In genomic region chr7:16804409-16805028, GRCm38 (mm10) we compare ENCODE assay signal across 7 mouse cellular contexts. TPM values are rescaled to one million over a fixed set of nuclear protein-coding genes. Genes with fewer than 3 reads are reported as not detected.
DNase-seq lines count a peak whose midpoint lies in the region; ATAC-seq and TF ChIP-seq lines count a peak whose summit lies in the region.

No protein-coding gene starts in this region.

- H3K9ac ChIP-seq in lung, embryonic 16.5 days (ENCODE audit: low read length), result no peak overlapping the region
- H3K9ac ChIP-seq in hindbrain, postnatal 0 days (replicated peaks; ENCODE audit: low read length), result no peak overlapping the region
- H3K9ac ChIP-seq in neural tube, embryonic 14.5 days (replicated peaks; ENCODE audit: low read depth, low read length), result no peak overlapping the region

- H3K36me3 ChIP-seq in lung, embryonic 16.5 days (ENCODE audit: control insufficient read depth, insufficient read depth, low read length), result peaks cover 10% of the 10 kb centered on the region
- H3K36me3 ChIP-seq in hindbrain, postnatal 0 days (ENCODE audit: insufficient read depth, low read length), result 0 out of 2 replicates have a peak, but pooled peaks cover 2% of the 10 kb centered on the region
- H3K36me3 ChIP-seq in neural tube, embryonic 14.5 days (ENCODE audit: control insufficient read depth, insufficient read depth, low read length), result no peaks in the 10 kb centered on the region

- WGBS in lung, embryonic 16.5 days, result 32% methylated on average over 8 of the region's 8 CpGs
- WGBS in hindbrain, postnatal 0 days, result 31% methylated on average over 8 of the region's 8 CpGs
- 37% methylated on average over 8 of the region's 8 CpGs for WGBS in neural tube, embryonic 14.5 days

- peak; percentile 69 for TF ChIP-seq CTCF in bone marrow macrophage, adult 2 months (IDR thresholded peaks at IDR 0.05; ENCODE audit: low read depth, low read length)
- peak; percentile 79 for TF ChIP-seq CTCF in hindbrain, postnatal 0 days (IDR thresholded peaks at IDR 0.05; ENCODE audit: low read depth)

- TF ChIP-seq POLR2A in bone marrow macrophage, adult 2 months (IDR thresholded peaks at IDR 0.05; ENCODE audit: borderline replicate concordance, low read depth, low read length), result no peak

- no peak for DNase-seq in lung, postnatal 25 days (ENCODE audit: low spot score)
- DNase-seq in hindbrain, postnatal 0 days (ENCODE audit: low spot score), result peak; percentile 55
- DNase-seq in adrenal gland, adult 2 months, result no peak
- DNase-seq in spleen, postnatal 14 days (ENCODE audit: low spot score in 2 of 2), result no peak

- 0 out of 2 replicates have a peak, but pooled peaks cover 2% of the 10 kb centered on the region for H3K4me1 ChIP-seq in lung, embryonic 16.5 days (replicated peaks; ENCODE audit: control insufficient read depth, insufficient read depth, low read length)
- H3K4me1 ChIP-seq in bone marrow macrophage, adult 2 months (ENCODE audit: control insufficient read depth, insufficient read depth, low read length), result no peaks in the 10 kb centered on the region
- no peaks in the 10 kb centered on the region for H3K4me1 ChIP-seq in hindbrain, postnatal 0 days (ENCODE audit: insufficient read depth, low read length)
- no peaks in the 10 kb centered on the region for H3K4me1 ChIP-seq in neural tube, embryonic 14.5 days (ENCODE audit: control insufficient read depth, insufficient read depth, low read length)

- no peaks in the 10 kb centered on the region for H3K27me3 ChIP-seq in lung, embryonic 16.5 days (ENCODE audit: control insufficient read depth, insufficient read depth, low read depth, low read length)
- H3K27me3 ChIP-seq in hindbrain, postnatal 0 days (ENCODE audit: insufficient read depth, low read length), result no peaks in the 10 kb centered on the region
- no peaks in the 10 kb centered on the region for H3K27me3 ChIP-seq in neural tube, embryonic 14.5 days (ENCODE audit: control insufficient read depth, insufficient read depth, low read length)

- H3K27ac ChIP-seq in lung, embryonic 16.5 days (ENCODE audit: low read length), result no peak overlapping the region
- no peak overlapping the region for H3K27ac ChIP-seq in bone marrow macrophage, adult 2 months (ENCODE audit: insufficient read depth, low read depth, low read length)
- no peak overlapping the region for H3K27ac ChIP-seq in hindbrain, postnatal 0 days
- H3K27ac ChIP-seq in neural tube, embryonic 14.5 days (ENCODE audit: low read depth, low read length), result no peak overlapping the region

- no peaks in the 10 kb centered on the region for H3K9me3 ChIP-seq in lung, embryonic 16.5 days (ENCODE audit: control insufficient read depth, low read length)
- no peaks in the 10 kb centered on the region for H3K9me3 ChIP-seq in hindbrain, postnatal 0 days (ENCODE audit: low read length)
- H3K9me3 ChIP-seq in neural tube, embryonic 14.5 days (ENCODE audit: control insufficient read depth, low read length), result no peaks in the 10 kb centered on the region

- H3K4me2 ChIP-seq in lung, embryonic 16.5 days (ENCODE audit: low read depth, low read length), result no peak overlapping the region
- no peak overlapping the region for H3K4me2 ChIP-seq in hindbrain, postnatal 0 days (ENCODE audit: low read depth, low read length)
- no peak overlapping the region for H3K4me2 ChIP-seq in neural tube, embryonic 14.5 days (ENCODE audit: low read depth, low read length)

- no peak overlapping the region for H3K4me3 ChIP-seq in lung, embryonic 16.5 days (ENCODE audit: low read length)
- H3K4me3 ChIP-seq in bone marrow macrophage, adult 2 months (ENCODE audit: insufficient read depth, low read length), result no peak overlapping the region
- no peak overlapping the region for H3K4me3 ChIP-seq in hindbrain, postnatal 0 days (ENCODE audit: low read length)
- H3K4me3 ChIP-seq in neural tube, embryonic 14.5 days (ENCODE audit: low read depth, low read length), result no peak overlapping the region

- peak; percentile 27; the same call in 1 of the 2 replicates for ATAC-seq in lung, embryonic 16.5 days (ENCODE audit: low read depth)
- peak; percentile 25; the same call in 1 of the 2 replicates for ATAC-seq in hindbrain, postnatal 0 days
- ATAC-seq in neural tube, embryonic 14.5 days (ENCODE audit: low read depth), result peak; percentile 29; the same call in 1 of the 2 replicates

RNA-seq across cellular contexts. Expression of gene Strn4, which starts 11.2 kb away (rescaled TPM):
- polyA plus RNA-seq in lung, embryonic 16.5 days (2015; fragmentation: Nextera tagmentation; extraction: Ambion mirVana), result 87.1 and 92.1 TPM in 2 replicates
- polyA plus RNA-seq in bone marrow macrophage, adult 2 months (2012; ENCODE audit: insufficient read depth, insufficient read length, missing spikeins), result 56.6 and 58.1 TPM in 2 replicates
- total RNA-seq in hindbrain, postnatal 0 days (2014; rRNA removed), result 234 and 248 TPM in 2 replicates
- polyA plus RNA-seq in hindbrain, postnatal 0 days (2015; fragmentation: Nextera tagmentation; extraction: Ambion mirVana), result 128 and 141 TPM in 2 replicates
- polyA plus RNA-seq in neural tube, embryonic 14.5 days (2014; fragmentation: Nextera tagmentation; extraction: Ambion mirVana), result 191 and 199 TPM in 2 replicates
- 10 to 100 TPM; 58.9 to 64.1 TPM for total RNA-seq in adrenal gland, adult 2 months (2021)
- 121 and 138 TPM in 2 replicates for polyA plus RNA-seq in adrenal gland, adult 2 months (2012; rRNA removed)

RNA-seq across cellular contexts. Expression of gene Fkrp, which starts 12.0 kb away (rescaled TPM):
- polyA plus RNA-seq in lung, embryonic 16.5 days (2015; fragmentation: Nextera tagmentation; extraction: Ambion mirVana), result 28.1 and 28.9 TPM in 2 replicates
- polyA plus RNA-seq in bone marrow macrophage, adult 2 months (2012; ENCODE audit: insufficient read depth, insufficient read length, missing spikeins), result 21.9 and 25.1 TPM in 2 replicates
- 63.1 and 73.8 TPM in 2 replicates for total RNA-seq in hindbrain, postnatal 0 days (2014; rRNA removed)
- 45.2 and 45.4 TPM in 2 replicates for polyA plus RNA-seq in hindbrain, postnatal 0 days (2015; fragmentation: Nextera tagmentation; extraction: Ambion mirVana)
- 44.5 and 51.5 TPM in 2 replicates for polyA plus RNA-seq in neural tube, embryonic 14.5 days (2014; fragmentation: Nextera tagmentation; extraction: Ambion mirVana)
- total RNA-seq in adrenal gland, adult 2 months (2021), result 10 to 100 TPM; 23.9 to 29.5 TPM
- polyA plus RNA-seq in adrenal gland, adult 2 months (2012; rRNA removed), result 46.3 and 49.6 TPM in 2 replicates

RNA-seq across cellular contexts. Expression of gene Slc1a5, which starts 23.4 kb away (rescaled TPM):
- polyA plus RNA-seq in lung, embryonic 16.5 days (2015; fragmentation: Nextera tagmentation; extraction: Ambion mirVana), result 46.7 and 47.2 TPM in 2 replicates
- 24.9 and 25.0 TPM in 2 replicates for polyA plus RNA-seq in bone marrow macrophage, adult 2 months (2012; ENCODE audit: insufficient read depth, insufficient read length, missing spikeins)
- total RNA-seq in hindbrain, postnatal 0 days (2014; rRNA removed), result 18.1 and 19.2 TPM in 2 replicates
- polyA plus RNA-seq in hindbrain, postnatal 0 days (2015; fragmentation: Nextera tagmentation; extraction: Ambion mirVana), result 9.5 and 9.7 TPM in 2 replicates
- polyA plus RNA-seq in neural tube, embryonic 14.5 days (2014; fragmentation: Nextera tagmentation; extraction: Ambion mirVana), result 4.5 and 4.6 TPM in 2 replicates
- total RNA-seq in adrenal gland, adult 2 months (2021), result 100 to 1,000 TPM; 144 to 291 TPM
- polyA plus RNA-seq in adrenal gland, adult 2 months (2012; rRNA removed), result 220 and 344 TPM in 2 replicates

RNA-seq across cellular contexts. Expression of gene Prkd2, which starts 38.2 kb away (rescaled TPM):
- 21.7 and 23.3 TPM in 2 replicates for polyA plus RNA-seq in lung, embryonic 16.5 days (2015; fragmentation: Nextera tagmentation; extraction: Ambion mirVana)
- 9.8 and 11.2 TPM in 2 replicates for polyA plus RNA-seq in bone marrow macrophage, adult 2 months (2012; ENCODE audit: insufficient read depth, insufficient read length, missing spikeins)
- 4.3 and 5.4 TPM in 2 replicates for total RNA-seq in hindbrain, postnatal 0 days (2014; rRNA removed)
- 4.3 and 4.8 TPM in 2 replicates for polyA plus RNA-seq in hindbrain, postnatal 0 days (2015; fragmentation: Nextera tagmentation; extraction: Ambion mirVana)
- polyA plus RNA-seq in neural tube, embryonic 14.5 days (2014; fragmentation: Nextera tagmentation; extraction: Ambion mirVana), result 4.5 and 7.4 TPM in 2 replicates
- total RNA-seq in adrenal gland, adult 2 months (2021), result 10 to 100 TPM; 16.0 to 18.4 TPM
- 39.2 and 47.2 TPM in 2 replicates for polyA plus RNA-seq in adrenal gland, adult 2 months (2012; rRNA removed)
